Mouse (Mus musculus): Measurements from ENCODE around the gene Exosc8. TPM values are rescaled to one million over a fixed set of nuclear protein-coding genes. Genes with fewer than 3 reads are reported as not detected.
A peak's percentile ranks its signal among the peaks of the same experiment; 100 is the strongest.

The Exosc8 gene
- polyA plus RNA-seq, 1 experiment, result 10.4 TPM

- Histone ChIP-seq H3K27me3 (ENCODE audit: control insufficient read depth, insufficient read depth, low read length) (no peaks in the 10 kb centered on the region), H3K4me1 (ENCODE audit: control insufficient read depth, insufficient read depth, low read length) (peaks cover 7% of the 10 kb centered on the region), H3K27ac (ENCODE audit: control insufficient read depth, insufficient read depth, low read depth, low read length) (no peak overlapping the region), H3K4me3 (ENCODE audit: control insufficient read depth, low read depth, low read length) (0 out of 2 replicates have a peak overlapping the region, but pooled peaks have one; percentile 5), H3K36me3 (ENCODE audit: control insufficient read depth, insufficient read depth, low read length) (no peaks in the 10 kb centered on the region)
- TF ChIP-seq POLR2A (IDR thresholded peaks at IDR 0.05; ENCODE audit: control insufficient read depth, low read depth, low read length) (no peak), CTCF (IDR thresholded peaks at IDR 0.05; ENCODE audit: control insufficient read depth, insufficient read depth, insufficient replicate concordance, low read depth, low read length) (no peak)
Observed at GRCm38 (mm10) chr3:54756058-54756457, 20.9 kb upstream of the Exosc8 start.

DNA sequence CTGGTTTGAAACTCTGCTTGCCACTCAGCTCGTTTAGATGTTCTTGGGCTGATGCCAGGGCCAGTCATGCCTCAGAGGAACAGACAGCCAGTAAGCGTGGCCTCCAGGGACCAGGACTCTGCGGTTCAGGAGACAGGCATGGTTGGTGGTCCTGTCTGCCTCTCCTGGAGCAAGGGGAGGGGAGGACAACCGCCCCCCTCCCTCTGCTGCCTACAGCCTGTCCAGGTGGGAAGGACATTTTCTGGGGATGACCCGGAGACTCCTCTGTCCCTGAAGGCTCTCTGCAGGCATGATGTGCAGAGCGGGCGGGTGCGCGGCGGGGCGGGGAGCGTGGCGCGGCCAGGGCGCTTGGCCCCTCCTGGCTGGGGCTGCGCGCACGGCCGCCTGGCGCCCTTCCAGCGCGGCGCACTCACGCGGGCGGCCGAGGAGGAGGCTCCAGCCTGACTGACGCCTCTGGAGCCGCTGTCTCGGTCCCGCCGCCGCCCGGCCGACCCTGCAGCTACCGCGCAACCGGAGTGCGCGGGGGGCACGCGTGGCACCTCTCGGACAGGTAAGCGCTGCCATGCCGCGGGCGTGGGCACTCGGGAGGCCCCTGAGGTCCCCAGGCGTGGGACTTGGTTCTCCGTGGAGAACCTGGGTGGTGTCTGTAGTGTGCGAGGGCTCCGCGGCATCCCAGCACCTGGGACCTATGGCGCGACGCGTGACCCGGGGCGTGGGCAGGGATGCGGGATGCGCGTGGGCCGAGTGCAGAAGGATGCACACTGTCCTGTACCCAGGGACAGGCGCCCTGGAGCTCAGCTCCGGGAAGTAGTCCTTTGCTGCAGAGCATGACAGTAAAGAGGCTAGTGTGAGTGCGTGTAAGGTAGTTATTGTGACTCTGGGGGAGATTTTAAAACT, 20.2 kb upstream of the Exosc8 start, which contains the start of gene Smad9:
TSS of gene Smad9 (plus strand) at position 438 of the 897 bp plus-strand sequence.
- Histone ChIP-seq H3K4me3 (ENCODE audit: control insufficient read depth, low read depth, low read length) (peak within 1 kb of the TSS; percentile 72), H3K27me3 (ENCODE audit: control insufficient read depth, insufficient read depth, low read length) (no peaks in the 10 kb centered on the region), H3K27ac (ENCODE audit: control insufficient read depth, insufficient read depth, low read depth, low read length) (no peak within 1 kb of the TSS), H3K4me1 (ENCODE audit: control insufficient read depth, insufficient read depth, low read length) (peaks cover 7% of the 10 kb centered on the region), H3K36me3 (ENCODE audit: control insufficient read depth, insufficient read depth, low read length) (no peaks in the 10 kb centered on the region)
- TF ChIP-seq CTCF (IDR thresholded peaks at IDR 0.05; ENCODE audit: control insufficient read depth, insufficient read depth, insufficient replicate concordance, low read depth, low read length) (no peak), POLR2A (IDR thresholded peaks at IDR 0.05; ENCODE audit: control insufficient read depth, low read depth, low read length) (no peak)

DNA sequence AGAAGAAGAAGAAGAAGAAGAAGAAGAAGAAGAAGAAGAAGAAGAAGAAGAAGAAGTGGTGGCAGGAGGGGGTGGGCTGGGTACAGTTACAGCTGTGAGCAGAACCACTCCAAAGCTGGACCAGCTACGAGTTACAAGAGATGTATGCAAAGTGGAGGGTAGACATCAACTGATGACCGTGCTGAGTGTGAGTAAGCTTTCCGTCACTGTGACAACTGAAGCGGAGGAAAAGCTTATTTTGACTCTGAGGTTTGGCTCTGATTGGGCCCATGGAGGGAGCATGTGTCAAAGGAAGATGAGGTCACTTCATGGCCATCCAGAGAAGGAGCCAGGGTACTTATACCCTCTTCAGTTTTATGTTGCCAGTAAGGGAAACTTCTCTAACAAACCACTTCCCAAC, 18.2 kb upstream of the Exosc8 start:
- H3K4me1 ChIP-seq (ENCODE audit: control insufficient read depth, insufficient read depth, low read length), result peaks cover 7% of the 10 kb centered on the region
- no peak overlapping the region for H3K27ac ChIP-seq (ENCODE audit: control insufficient read depth, insufficient read depth, low read depth, low read length)
- TF ChIP-seq POLR2A (IDR thresholded peaks at IDR 0.05; ENCODE audit: control insufficient read depth, low read depth, low read length), result no peak
- no peaks in the 10 kb centered on the region for H3K27me3 ChIP-seq (ENCODE audit: control insufficient read depth, insufficient read depth, low read length)
- H3K4me3 ChIP-seq (ENCODE audit: control insufficient read depth, low read depth, low read length), result no peak overlapping the region
- 0 out of 2 replicates have a peak, but pooled peaks cover 2% of the 10 kb centered on the region for H3K36me3 ChIP-seq (ENCODE audit: control insufficient read depth, insufficient read depth, low read length)

- H3K4me1 ChIP-seq (ENCODE audit: control insufficient read depth, insufficient read depth, low read length), result no peaks in the 10 kb centered on the region
- H3K27ac ChIP-seq (ENCODE audit: control insufficient read depth, insufficient read depth, low read depth, low read length), result no peak overlapping the region
- TF ChIP-seq POLR2A (IDR thresholded peaks at IDR 0.05; ENCODE audit: control insufficient read depth, low read depth, low read length), result no peak
- peak; percentile 33; the same call in 1 of the 2 replicates for TF ChIP-seq CTCF (IDR thresholded peaks at IDR 0.05; ENCODE audit: control insufficient read depth, insufficient read depth, insufficient replicate concordance, low read depth, low read length)
- no peak overlapping the region for H3K4me3 ChIP-seq (ENCODE audit: control insufficient read depth, low read depth, low read length)
- peaks cover 4% of the 10 kb centered on the region; the same call in 1 of the 2 replicates for H3K36me3 ChIP-seq (ENCODE audit: control insufficient read depth, insufficient read depth, low read length)
- no peaks in the 10 kb centered on the region for H3K27me3 ChIP-seq (ENCODE audit: control insufficient read depth, insufficient read depth, low read length)
Observed at GRCm38 (mm10) chr3:54745799-54746198, 10.6 kb upstream of the Exosc8 start.

GRCm38 (mm10) chr3:54741965-54742364, 6.8 kb upstream of the Exosc8 start:
- TF ChIP-seq CTCF (IDR thresholded peaks at IDR 0.05; ENCODE audit: control insufficient read depth, insufficient read depth, insufficient replicate concordance, low read depth, low read length) (no peak), POLR2A (IDR thresholded peaks at IDR 0.05; ENCODE audit: control insufficient read depth, low read depth, low read length) (no peak)
- H3K36me3 ChIP-seq (ENCODE audit: control insufficient read depth, insufficient read depth, low read length), result 0 out of 2 replicates have a peak, but pooled peaks cover 1% of the 10 kb centered on the region
- no peak overlapping the region for H3K4me3 ChIP-seq (ENCODE audit: control insufficient read depth, low read depth, low read length)
- H3K4me1 ChIP-seq (ENCODE audit: control insufficient read depth, insufficient read depth, low read length), result no peaks in the 10 kb centered on the region
- no peak overlapping the region for H3K27ac ChIP-seq (ENCODE audit: control insufficient read depth, insufficient read depth, low read depth, low read length)
- H3K27me3 ChIP-seq (ENCODE audit: control insufficient read depth, insufficient read depth, low read length), result no peaks in the 10 kb centered on the region

- H3K36me3 ChIP-seq (ENCODE audit: control insufficient read depth, insufficient read depth, low read length), result 0 out of 2 replicates have a peak, but pooled peaks cover 1% of the 10 kb centered on the region
- no peak for TF ChIP-seq CTCF (IDR thresholded peaks at IDR 0.05; ENCODE audit: control insufficient read depth, insufficient read depth, insufficient replicate concordance, low read depth, low read length)
- no peak for TF ChIP-seq POLR2A (IDR thresholded peaks at IDR 0.05; ENCODE audit: control insufficient read depth, low read depth, low read length)
Observed at GRCm38 (mm10) chr3:54737317-54737716, 2.1 kb upstream of the Exosc8 start.

DNA sequence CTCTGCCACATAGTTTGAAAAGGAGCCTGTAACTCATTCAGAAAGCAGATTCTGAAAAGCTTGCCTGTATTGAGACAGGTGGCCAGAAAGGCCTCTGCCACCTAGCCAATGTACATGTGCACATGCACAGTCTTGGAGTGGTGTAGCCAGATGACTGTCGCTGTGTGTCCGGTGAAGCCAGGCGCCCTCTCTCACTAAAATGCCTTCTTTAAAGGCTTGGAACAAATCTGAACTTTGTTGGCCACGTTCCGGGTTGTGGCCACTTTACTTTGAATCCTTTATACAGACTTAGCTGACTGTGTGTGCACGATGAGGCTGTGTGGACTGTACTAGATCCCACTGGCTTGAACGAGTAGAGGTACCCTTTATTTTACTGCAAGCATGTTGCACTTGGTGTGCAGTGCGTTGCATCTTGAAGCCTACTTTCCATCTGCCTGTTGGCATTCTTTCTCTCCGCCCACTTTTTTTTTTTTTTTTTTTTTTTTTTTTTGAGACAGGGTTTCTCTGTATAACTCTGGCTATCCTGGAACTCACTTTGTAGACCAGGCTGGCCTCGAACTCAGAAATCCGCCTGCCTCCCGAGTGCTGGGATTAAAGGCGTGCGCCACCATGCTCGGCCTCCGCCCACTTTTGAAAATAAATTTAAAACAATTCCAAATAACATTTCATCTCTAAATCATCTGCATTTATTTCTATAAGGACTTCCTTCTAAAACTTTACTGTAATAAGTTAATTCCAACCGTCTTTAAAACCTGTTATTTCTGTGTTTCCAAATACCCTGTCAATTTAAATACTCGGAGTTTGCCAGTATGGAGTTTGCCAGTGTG, 1.1 kb upstream of the Exosc8 start:
- no peaks in the 10 kb centered on the region for H3K36me3 ChIP-seq (ENCODE audit: control insufficient read depth, insufficient read depth, low read length)
- H3K27ac ChIP-seq (ENCODE audit: control insufficient read depth, insufficient read depth, low read depth, low read length), result no peak overlapping the region

More at GRCm38 (mm10) chr3:54737317-54737716, 2.1 kb upstream of the Exosc8 start:
- Histone ChIP-seq H3K27me3 (ENCODE audit: control insufficient read depth, insufficient read depth, low read length) (no peaks in the 10 kb centered on the region), H3K4me3 (ENCODE audit: control insufficient read depth, low read depth, low read length) (no peak overlapping the region), H3K27ac (ENCODE audit: control insufficient read depth, insufficient read depth, low read depth, low read length) (no peak overlapping the region), H3K4me1 (ENCODE audit: control insufficient read depth, insufficient read depth, low read length) (peaks cover 3% of the 10 kb centered on the region)

More for the DNA sequence above, 1.1 kb upstream of the Exosc8 start:
- peak overlapping the region; percentile 19 for H3K4me3 ChIP-seq (ENCODE audit: control insufficient read depth, low read depth, low read length)
- no peak for TF ChIP-seq POLR2A (IDR thresholded peaks at IDR 0.05; ENCODE audit: control insufficient read depth, low read depth, low read length)
- TF ChIP-seq CTCF (IDR thresholded peaks at IDR 0.05; ENCODE audit: control insufficient read depth, insufficient read depth, insufficient replicate concordance, low read depth, low read length), result no peak
- no peaks in the 10 kb centered on the region for H3K27me3 ChIP-seq (ENCODE audit: control insufficient read depth, insufficient read depth, low read length)
- peaks cover 3% of the 10 kb centered on the region for H3K4me1 ChIP-seq (ENCODE audit: control insufficient read depth, insufficient read depth, low read length)

All from testis, adult 2 months (tissue).